Mouse (Mus musculus) ES-Bruce4 (cell line): ENCODE results near the gene Pax5.
"Not testable (repeated sequence)": the region's sequence is repeated elsewhere in the genome, so short reads cannot be mapped to it uniquely, and the experiment has no call there.

Source experiments
- CTCF ChIP-seq: IDR thresholded peaks from one replicate; pipeline ENCODE4 v1.8.1; 2011; ENCODE audit warnings: low read depth, low read length
- EP300 ChIP-seq: IDR thresholded peaks from 2 replicates; pipeline ENCODE4 v1.6.1; 2011; ENCODE audit warnings: low read depth, low read length; ENCODE audit not compliant: insufficient read depth
- POLR2A ChIP-seq: IDR thresholded peaks from one replicate; pipeline ENCODE4 v1.8.1; 2011; ENCODE audit warnings: low read length; ENCODE audit not compliant: insufficient read depth

GRCm38 (mm10) chr4:44757131-44757530, 46.8 kb upstream of the Pax5 start:
- not testable (repeated sequence) for TF ChIP-seq POLR2A, CTCF, EP300
